Mouse (Mus musculus) regulatory T cell (primary cell): Measurements from ENCODE around the gene Rnf216.

Source experiments
- in situ Hi-C: fragments of 300-600 bp; cut with MboI, MseI; formaldehyde crosslinking; loops from one replicate; pipeline ENCODE4 v1.15.1; 2025; ENCODE audit warnings: high pct_unique_total_duplicates

Gene Rnf216

GRCm38 (mm10) chr5:142960775-142961271, 152.0 kb downstream of the Rnf216 start:
- in situ Hi-C loops: no loop called here

DNA sequence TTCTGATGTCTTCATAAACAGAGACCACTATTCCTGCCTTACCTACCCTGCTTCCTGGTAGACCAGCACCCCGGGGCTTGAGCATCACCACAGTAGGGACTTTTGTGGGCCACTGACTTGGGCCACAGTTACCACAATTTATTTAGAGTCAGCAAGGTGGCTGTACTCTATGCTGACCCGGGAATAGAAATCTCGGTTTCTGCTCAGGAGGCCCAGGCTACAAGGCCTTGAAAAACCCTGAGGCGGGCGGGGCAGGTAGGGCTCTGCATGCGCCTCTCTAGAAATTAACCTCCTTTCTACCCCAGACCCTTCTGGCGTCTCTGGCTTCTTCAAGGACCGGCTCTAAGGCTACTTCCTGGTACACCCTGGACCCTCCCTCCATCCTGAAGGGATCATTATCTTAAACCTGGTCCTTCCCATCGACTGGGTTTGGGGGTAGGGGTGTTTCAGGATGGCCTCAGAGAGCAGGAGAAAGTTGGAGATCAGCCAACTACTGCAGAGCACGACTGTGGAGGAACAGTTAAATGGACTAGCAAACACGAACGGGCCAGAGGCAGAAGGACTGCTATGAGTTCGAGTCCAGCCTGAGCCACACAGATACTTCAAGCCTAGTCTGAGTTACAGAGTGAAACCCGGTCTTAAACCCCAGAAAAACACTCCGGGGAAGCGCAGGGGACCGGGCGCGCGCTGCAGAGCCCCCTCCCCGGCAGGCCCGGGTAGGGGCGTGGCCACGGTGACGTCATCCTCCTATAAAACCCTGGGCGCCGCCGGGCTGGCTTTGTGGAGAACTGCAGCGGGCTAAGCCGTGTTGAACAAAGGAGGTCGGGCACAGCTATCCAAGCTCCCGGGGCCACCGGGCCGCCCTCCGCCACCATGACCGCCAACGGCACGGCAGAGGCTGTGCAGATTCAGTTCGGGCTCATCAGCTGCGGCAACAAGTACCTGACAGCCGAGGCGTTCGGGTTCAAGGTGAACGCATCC, 152.9 kb downstream of the Rnf216 start, which contains the start of gene Fscn1:
TSS of gene Fscn1 (plus strand) at position 768 of the 981 bp plus-strand sequence.
- in situ Hi-C loops: no loop called here

GRCm38 (mm10) chr5:142959156-142959555, 153.6 kb downstream of the Rnf216 start:
- in situ Hi-C loops: no loop called here

DNA sequence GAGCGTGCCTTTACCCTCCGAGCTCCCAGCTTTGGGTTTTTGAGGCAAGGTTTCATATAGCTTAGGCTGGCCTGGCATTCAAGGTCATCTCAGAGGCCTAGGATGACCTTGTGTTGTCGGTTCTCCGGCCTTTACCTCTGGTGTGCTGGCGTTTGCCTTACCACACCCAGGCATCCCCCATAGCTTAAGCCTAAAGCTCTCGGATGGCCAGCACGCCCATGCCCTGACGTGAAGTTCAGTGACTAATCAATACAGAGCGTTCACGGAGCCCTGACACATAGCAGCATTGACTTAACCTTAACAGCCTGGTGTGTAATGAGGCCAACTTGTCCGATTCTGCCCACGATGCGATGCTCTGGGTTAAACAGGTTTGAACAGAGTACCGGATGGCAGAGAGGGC, 154.3 kb downstream of the Rnf216 start:
- in situ Hi-C loops: no loop called here

- in situ Hi-C loops: no loop called here
These were observed 155.7 kb downstream of the Rnf216 start for GRCm38 (mm10) chr5:142956956-142957703.

DNA sequence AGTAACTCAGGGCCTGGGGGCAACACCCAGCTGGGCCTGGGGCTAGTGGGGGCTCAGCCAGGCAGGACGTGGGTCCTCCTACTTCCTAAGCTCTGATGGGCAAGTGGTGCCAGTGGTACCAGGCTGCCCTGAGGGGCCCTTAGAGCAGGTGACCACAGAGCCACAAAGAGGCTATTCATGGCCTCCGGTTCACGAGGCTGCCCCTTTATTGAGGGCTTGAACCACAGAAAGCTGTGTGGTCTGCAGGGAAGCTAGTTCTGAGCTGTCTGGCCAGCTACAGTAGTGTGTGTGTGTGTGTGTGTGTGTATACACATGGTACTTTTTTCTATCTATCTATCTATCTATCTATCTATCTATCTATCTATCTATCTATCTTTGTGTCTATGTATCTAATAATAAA, 159.2 kb downstream of the Rnf216 start:
- in situ Hi-C loops: no loop called here

- in situ Hi-C loops: no loop called here
These were observed 162.4 kb downstream of the Rnf216 start for GRCm38 (mm10) chr5:142950405-142950804.

- in situ Hi-C loops: no loop called here
These were observed 163.2 kb downstream of the Rnf216 start for GRCm38 (mm10) chr5:142949580-142949979.

DNA sequence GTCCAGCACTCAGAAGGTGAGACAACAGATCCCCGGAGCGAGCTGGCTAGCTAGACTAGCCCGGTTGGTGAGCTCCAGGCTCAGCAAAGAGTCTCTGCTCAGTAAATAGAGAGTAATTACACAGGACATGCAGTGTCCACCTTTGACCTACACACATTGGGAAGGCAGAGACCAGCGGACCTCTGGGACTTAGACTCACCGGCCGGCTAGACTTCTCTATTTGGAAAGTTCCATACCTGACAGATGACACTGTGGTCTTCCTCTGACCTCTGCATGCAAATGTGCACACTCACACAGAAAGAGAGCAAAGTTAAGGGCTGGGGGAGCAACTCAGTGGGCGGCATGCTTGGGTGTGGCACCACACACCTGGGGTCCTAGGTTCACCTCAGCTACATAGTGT, 165.3 kb downstream of the Rnf216 start:
- in situ Hi-C loops: no loop called here

DNA sequence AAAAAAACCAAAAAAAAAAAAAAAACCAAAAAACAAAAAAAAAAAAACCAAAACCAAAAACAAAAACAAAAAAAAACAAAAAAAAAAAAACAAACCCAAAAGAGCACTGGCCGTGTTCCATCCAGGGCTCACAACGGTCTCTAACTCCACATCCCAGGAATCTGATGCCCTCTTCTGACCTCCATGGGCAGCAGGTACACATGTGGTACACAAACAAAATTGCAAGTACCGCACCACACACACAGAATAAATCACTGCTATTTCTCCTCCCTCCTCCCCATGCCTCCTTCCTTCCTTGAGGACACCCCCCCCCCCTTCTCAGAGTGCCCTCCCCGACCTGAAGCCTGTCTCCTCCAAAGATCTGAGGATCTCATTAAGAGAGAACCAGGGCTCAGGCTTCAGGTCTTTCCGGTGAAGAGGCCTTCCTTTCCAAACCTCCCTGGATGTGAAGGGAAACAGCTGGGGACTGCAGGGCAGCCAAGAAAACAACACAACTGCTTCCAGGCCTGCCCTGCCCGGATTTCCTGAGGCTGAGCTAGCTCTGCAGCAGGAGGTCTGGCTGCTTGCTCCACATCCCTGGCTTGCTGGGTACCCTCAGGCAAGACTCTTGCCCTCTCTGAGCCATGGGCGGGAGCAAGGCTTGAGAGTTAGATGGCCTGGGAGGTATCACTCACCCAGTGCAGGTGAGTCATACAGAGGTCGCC, 167.7 kb downstream of the Rnf216 start:
- in situ Hi-C loops: no loop called here
